Mouse (Mus musculus) brain, embryonic 14.5 days (tissue): ENCODE measurements around the gene Syne1.

ENCODE experiments used
- CTCF ChIP-seq: fragments of 200-500 bp; IDR thresholded peaks from 2 replicates; pipeline ENCODE4 v1.5.1; 2012; ENCODE audit warnings: inconsistent platforms, mild to moderate bottlenecking, moderate library complexity, borderline replicate concordance; ENCODE audit not compliant: insufficient read depth, insufficient read length; ENCODE audit errors: extremely low read depth
- POLR2A ChIP-seq: fragments of 200-500 bp; IDR thresholded peaks from 2 replicates; pipeline ENCODE4 v1.6.1; 2012; ENCODE audit warnings: mild to moderate bottlenecking, inconsistent platforms, borderline replicate concordance; ENCODE audit not compliant: poor library complexity, insufficient read depth, insufficient read length, severe bottlenecking; ENCODE audit errors: extremely low read depth

- TF ChIP-seq POLR2A (no peak), CTCF (no peak)
Measured at GRCm38 (mm10) chr10:5067113-5067512, 484.2 kb downstream of the Syne1 start.
